Mouse (Mus musculus) cortical plate, adult 2 months (tissue): ENCODE results near the gene Il21r. TPM values are rescaled to one million over a fixed set of nuclear protein-coding genes. Genes with fewer than 3 reads are reported as not detected.

ENCODE experiments used
- H3K27ac ChIP-seq: fragments of 200-500 bp; 2 replicates; pipeline ENCODE4 v1.5.1; 2012; ENCODE audit warnings: low read length, control low read depth, inconsistent platforms; ENCODE audit not compliant: insufficient read depth
- H3K4me1 ChIP-seq: fragments of 200-500 bp; 2 replicates; pipeline ENCODE4 v1.6.1; 2011; ENCODE audit warnings: low read length; ENCODE audit not compliant: control insufficient read depth, insufficient read depth
- H3K4me3 ChIP-seq: fragments of 200-500 bp; 2 replicates; pipeline ENCODE4 v1.5.1; 2011; ENCODE audit warnings: mild to moderate bottlenecking, low read length, control low read depth; ENCODE audit not compliant: insufficient read depth
- CTCF ChIP-seq: fragments of 200-500 bp; IDR thresholded peaks from 2 replicates; pipeline ENCODE4 v1.5.1; 2011; ENCODE audit warnings: mild to moderate bottlenecking, control low read depth, low read length; ENCODE audit not compliant: insufficient read depth; ENCODE audit errors: extremely low read depth
- POLR2A ChIP-seq: fragments of 200-500 bp; IDR thresholded peaks from 2 replicates; pipeline ENCODE4 v1.6.1; 2011; ENCODE audit warnings: mild to moderate bottlenecking, low read length, control low read depth; ENCODE audit not compliant: insufficient read depth; ENCODE audit errors: extremely low read depth
- polyA plus RNA-seq: library from polyadenylated mRNA; depleted of rRNA; stranded (reverse); fragments of >200 nt; gene quantifications from 2 replicates; pipeline ENCODE4 v1.2.3, GENCODE M21; 2012

The Il21r gene
- polyA plus RNA-seq, 1 experiment, result 1.5 TPM

DNA sequence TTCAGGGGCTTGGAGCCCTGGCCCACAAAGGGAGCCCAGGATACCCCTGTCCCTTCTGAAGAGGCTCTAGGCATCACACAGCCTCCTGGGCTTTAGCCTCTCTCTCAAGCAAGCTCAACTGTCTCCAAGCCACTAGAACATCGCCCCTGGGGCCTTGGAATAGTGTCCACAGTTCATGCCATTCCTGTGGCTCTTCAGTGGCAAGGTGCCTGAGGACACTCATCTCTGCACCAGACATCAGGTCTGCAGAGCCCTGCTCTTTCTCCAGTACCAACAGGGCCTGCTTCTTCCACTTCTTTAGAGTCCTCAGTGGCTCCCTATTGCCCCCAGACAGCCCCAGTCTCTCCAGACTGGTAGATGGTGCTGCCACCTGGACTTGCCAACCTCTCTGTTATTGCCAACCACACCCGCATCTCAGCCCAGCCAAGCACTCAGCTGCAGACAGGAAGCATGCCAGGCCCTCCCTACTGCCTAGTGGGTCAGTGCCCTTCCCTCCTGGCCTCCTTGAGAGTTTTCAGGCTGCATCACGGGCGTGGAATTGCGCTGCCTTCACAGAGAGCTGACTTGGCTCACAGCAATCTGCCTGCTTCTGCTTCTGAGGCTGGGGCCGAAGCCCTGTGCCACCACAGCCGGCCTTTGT, 43.0 kb upstream of the Il21r start:
- H3K27ac ChIP-seq, result no peak overlapping the region
- H3K4me1 ChIP-seq, result 0 out of 2 replicates have a peak, but pooled peaks cover 2% of the 10 kb centered on the region
- no peak overlapping the region for H3K4me3 ChIP-seq
- TF ChIP-seq CTCF (no peak), POLR2A (no peak)

DNA sequence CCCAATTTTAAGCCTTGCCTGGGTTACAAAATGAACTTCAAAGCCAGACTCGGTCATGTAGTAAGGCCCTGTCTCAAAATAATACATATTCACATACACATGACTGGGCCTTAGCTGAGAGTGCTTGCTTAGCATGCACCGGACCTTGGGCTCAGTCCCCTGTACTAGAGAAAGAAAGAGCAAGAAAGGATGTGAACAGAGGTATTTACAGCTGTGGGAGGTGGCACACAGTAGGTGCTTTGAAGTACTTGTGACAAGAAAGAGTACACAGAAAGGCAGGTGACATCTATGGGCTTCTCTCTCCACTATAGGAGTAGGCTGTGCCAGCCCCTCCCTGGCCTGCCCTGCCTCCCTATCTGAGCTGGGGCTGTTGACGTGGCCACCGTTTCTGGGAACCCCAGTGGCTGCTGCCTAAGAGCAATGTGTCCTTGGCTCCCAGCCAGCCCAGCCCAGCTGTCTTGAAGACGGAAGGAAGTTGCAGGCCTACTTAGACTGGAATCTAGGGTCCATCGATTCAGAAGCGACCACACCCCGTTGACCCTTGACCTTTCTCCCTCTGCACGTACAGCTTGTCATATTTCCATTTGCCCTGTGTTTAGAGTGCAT, 42.0 kb upstream of the Il21r start:
- Histone ChIP-seq H3K4me1 (0 out of 2 replicates have a peak, but pooled peaks cover 2% of the 10 kb centered on the region), H3K4me3 (no peak overlapping the region), H3K27ac (no peak overlapping the region)
- TF ChIP-seq CTCF, result no peak
- no peak for TF ChIP-seq POLR2A

DNA sequence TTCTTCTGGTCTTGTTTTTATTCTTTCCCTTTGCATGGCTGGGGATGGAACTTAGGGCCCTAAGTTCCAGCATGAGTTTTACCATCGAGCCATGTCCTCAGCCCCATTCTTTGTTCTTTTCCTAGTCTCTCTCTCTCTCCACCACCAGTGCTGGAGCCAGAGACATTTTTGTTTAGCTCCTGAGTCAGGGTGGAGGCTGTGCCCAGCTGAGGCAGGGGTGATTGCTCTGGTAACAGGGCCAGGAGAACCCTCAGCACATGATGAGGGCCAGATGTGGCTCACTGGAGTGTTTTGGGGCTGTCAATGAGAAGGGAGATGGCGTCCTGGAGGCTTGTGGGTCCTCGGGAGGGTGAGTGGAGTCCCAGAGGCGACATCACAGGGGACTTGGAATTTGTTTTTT, 40.8 kb upstream of the Il21r start:
- TF ChIP-seq POLR2A (no peak), CTCF (no peak)
- Histone ChIP-seq H3K27ac (no peak overlapping the region), H3K4me3 (no peak overlapping the region), H3K4me1 (0 out of 2 replicates have a peak, but pooled peaks cover 2% of the 10 kb centered on the region)

DNA sequence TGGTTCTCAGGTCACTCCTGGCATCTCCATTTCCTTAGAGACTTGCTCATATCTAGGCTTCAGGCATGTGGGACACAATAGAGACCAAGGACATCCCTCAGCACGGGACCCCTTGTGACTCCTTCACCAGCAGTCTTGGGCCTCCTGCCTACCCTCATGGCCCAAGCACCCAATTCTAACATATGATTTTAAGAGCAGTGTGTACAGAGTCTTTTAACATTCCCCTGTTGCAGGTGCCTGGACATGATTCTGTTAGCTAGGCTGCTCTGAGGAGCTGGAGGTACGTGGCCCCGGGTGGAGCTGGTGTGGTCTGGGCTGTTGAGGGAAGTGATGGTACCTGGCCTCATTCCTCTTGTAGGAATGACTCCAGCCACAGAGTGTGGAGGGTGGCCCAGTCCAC, 40.1 kb upstream of the Il21r start:
- H3K4me3 ChIP-seq, result no peak overlapping the region
- no peak overlapping the region for H3K27ac ChIP-seq
- TF ChIP-seq POLR2A (no peak), CTCF (no peak)
- H3K4me1 ChIP-seq, result 0 out of 2 replicates have a peak, but pooled peaks cover 2% of the 10 kb centered on the region

DNA sequence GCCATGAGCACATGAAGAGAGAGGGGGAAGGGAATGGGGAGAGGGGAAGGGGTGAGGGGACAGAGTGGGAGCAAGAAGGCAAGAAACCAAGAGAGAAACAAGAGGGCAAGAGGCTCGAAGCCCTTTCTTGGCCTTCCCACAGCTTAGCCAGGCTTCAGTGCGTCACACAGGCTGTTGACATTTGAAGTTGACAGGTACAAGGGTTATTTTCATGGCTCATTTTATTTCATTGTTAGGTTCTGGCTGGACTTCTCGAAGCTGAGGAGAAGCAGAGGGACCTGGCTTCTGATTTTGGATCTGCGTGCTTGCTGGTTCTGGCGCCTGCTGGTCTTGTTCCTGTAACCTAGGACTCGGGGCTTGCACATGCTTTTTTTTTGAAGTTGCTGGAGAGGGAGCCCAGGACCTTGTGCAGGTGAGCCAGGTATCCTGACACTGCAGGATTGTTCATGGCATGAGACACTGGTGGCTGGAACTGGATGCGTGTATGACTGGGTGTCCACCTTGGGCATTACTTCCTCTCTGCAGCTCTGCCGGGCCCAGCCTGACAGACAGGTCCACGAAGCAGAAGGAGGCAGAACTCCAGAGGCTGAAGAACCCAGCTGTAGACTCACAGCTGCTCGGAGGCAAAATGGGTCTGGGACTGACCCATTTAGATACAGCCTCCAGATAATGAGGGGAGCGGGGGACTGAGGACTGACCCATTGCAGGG, 38.8 kb upstream of the Il21r start:
- Histone ChIP-seq H3K4me1 (0 out of 2 replicates have a peak, but pooled peaks cover 2% of the 10 kb centered on the region), H3K27ac (no peak overlapping the region), H3K4me3 (no peak overlapping the region)
- TF ChIP-seq POLR2A (no peak), CTCF (no peak)

DNA sequence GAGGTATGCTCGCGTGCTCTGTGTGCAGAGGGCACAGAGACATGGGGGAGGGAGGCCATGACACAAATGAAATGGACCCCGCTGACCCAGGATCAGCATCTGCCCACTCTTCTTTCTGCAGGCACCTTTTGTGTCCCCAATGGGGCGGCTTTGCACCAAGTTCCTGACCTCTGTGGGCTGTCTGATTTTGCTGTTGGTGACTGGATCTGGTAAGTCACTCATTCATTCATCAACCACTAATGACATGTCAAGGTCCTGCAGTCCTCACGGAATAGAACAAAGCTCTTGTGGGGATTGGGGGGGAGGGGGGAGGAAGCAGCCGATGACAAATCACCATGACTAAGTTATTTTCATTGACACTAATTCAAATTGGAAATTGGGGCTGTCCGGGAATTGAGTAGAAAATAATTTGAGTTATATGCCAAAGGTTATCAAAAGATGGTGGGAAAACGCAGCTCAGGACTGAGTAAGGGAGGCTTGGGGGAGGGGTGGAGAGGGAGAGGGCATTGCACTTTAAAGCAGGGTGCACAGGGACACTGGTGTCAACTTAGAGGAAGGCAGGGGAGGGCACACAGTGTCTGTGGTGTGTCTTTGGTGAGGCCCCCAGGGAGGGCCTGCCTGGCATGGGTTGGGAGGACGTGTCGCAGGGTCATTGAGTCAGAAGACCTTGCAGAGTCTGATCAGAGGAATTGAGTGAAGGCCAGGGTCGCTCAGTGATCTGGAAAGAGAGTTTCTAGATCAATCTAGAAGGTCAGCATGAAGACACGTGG, 37.5 kb upstream of the Il21r start:
- TF ChIP-seq POLR2A (no peak), CTCF (no peak)
- Histone ChIP-seq H3K4me3 (no peak overlapping the region), H3K4me1 (0 out of 2 replicates have a peak, but pooled peaks cover 2% of the 10 kb centered on the region), H3K27ac (no peak overlapping the region)

DNA sequence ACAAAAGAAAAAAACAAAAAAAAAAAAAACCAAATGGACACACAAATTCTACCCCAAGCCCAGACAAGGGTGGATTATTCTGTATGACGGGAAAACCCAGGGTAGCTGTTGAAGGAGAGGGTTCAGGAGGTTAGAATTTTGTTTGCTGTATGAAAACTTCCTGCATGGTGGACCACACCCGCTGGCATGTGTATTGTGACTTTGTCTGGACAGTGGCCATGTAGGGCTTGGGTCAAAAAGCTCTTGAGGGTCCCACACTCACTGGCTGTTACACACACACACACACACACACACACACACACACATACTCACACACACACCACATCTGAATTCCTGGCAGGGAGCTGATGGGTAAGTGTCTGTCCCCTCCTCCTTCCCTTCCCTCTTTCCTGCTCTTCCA, 36.8 kb upstream of the Il21r start:
- no peak overlapping the region for H3K27ac ChIP-seq
- TF ChIP-seq CTCF (no peak), POLR2A (no peak)
- H3K4me1 ChIP-seq, result 0 out of 2 replicates have a peak, but pooled peaks cover 2% of the 10 kb centered on the region
- no peak overlapping the region for H3K4me3 ChIP-seq

DNA sequence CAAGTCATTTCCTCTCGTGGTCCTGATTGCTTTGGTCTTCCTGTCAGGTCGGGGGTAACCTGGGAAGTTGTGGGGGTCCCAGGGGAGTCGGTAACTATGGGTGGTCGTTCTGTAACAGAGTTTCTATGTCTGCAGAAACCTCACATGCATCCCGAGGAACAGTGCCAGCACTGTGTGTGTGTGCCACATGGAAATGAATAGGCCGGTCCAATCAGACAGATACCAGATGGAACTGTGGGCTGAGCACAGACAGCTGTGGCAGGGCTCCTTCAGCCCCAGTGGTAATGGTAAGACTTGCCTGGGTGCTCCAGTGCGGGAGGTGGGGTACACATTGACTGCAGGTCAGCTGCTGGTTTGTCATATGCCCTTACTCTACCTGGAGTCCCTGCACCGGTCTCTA, 34.3 kb upstream of the Il21r start:
- Histone ChIP-seq H3K27ac (no peak overlapping the region), H3K4me3 (no peak overlapping the region), H3K4me1 (no peaks in the 10 kb centered on the region)
- TF ChIP-seq POLR2A, result no peak
- TF ChIP-seq CTCF, result no peak

DNA sequence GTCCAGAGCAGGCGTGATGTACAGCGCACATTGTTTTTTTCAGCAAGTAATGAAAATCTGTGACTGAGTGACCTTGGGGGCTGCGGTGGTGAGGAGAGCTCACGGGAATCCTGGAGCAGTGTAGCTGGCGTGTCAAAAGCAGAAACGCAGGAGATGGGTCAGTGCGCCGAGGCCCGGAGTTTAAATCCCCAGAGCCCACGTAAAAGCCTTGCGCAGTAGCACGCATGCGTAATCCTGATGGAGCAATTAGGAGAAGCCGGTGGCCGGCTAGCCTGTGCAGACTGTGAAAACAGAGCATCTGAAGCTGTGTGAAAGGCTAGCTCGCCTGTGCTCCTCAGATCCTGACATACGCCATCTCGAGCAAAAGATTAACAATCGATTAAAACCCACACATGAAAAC, 31.3 kb upstream of the Il21r start:
- Histone ChIP-seq H3K27ac (no peak overlapping the region), H3K4me3 (no peak overlapping the region), H3K4me1 (no peaks in the 10 kb centered on the region)
- TF ChIP-seq POLR2A (no peak), CTCF (no peak)

DNA sequence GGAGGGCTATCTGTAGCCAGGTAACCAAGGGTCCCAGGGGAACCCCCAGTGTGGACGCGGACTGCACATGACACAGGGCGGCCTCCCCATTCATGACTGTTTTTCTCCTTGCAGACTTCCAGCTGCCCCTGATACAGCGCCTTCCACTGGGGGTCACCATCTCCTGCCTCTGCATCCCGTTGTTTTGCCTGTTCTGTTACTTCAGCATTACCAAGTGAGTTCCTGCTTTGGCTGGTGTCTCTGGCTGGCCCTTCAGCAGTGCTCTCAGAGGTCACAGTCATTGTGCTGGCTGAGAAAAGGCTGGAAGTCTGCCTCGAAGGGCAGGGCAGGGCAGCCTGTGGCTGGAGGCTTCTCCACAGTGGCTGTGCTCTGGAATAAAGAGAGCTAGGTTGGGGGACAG, 30.5 kb upstream of the Il21r start:
- H3K4me1 ChIP-seq, result no peaks in the 10 kb centered on the region
- no peak overlapping the region for H3K27ac ChIP-seq
- no peak overlapping the region for H3K4me3 ChIP-seq
- TF ChIP-seq POLR2A, result no peak
- TF ChIP-seq CTCF, result no peak
